Mouse (Mus musculus) embryo, embryonic 11 days (tissue): Measurements from ENCODE around the gene 4933434E20Rik.

ENCODE experiments used
- DNase-seq: peaks from one replicate; pipeline ENCODE4 v3.0.0-alpha.2; 2015

Gene 4933434E20Rik

GRCm38 (mm10) chr3:90051441-90052350 lies at the start of gene 4933434E20Rik:
TSS of gene 4933434E20Rik (plus strand) at chr3:90051636.
- peak; percentile 73 for DNase-seq

- no peak for DNase-seq
These were observed 47.2 kb upstream of the 4933434E20Rik start for GRCm38 (mm10) chr3:90004091-90004796.

GRCm38 (mm10) chr3:90010291-90010690 lies 41.1 kb upstream of the 4933434E20Rik start:
- no peak for DNase-seq

GRCm38 (mm10) chr3:90016626-90017025 lies 34.8 kb upstream of the 4933434E20Rik start:
- no peak for DNase-seq

GRCm38 (mm10) chr3:90034653-90035052 lies 16.8 kb upstream of the 4933434E20Rik start:
- DNase-seq = no peak

GRCm38 (mm10) chr3:90036263-90036662 lies 15.2 kb upstream of the 4933434E20Rik start:
- DNase-seq = no peak

- DNase-seq = no peak
These were observed 1.7 kb upstream of the 4933434E20Rik start for GRCm38 (mm10) chr3:90049691-90050090.

- DNase-seq = peak; percentile 99
These were observed 1.2 kb downstream of the 4933434E20Rik start, which contains the start of gene Ubap2l for GRCm38 (mm10) chr3:90052351-90053241. TSS of gene Ubap2l (minus strand) at chr3:90052628.

- no peak for DNase-seq
These were observed 10.1 kb downstream of the 4933434E20Rik start for GRCm38 (mm10) chr3:90061549-90061948.

GRCm38 (mm10) chr3:90062539-90062938 lies 11.1 kb downstream of the 4933434E20Rik start:
- DNase-seq = no peak

- DNase-seq = no peak
These were observed 12.9 kb downstream of the 4933434E20Rik start for GRCm38 (mm10) chr3:90064383-90064782.

GRCm38 (mm10) chr3:90065553-90065952 lies 14.1 kb downstream of the 4933434E20Rik start:
- DNase-seq = peak; percentile 56

GRCm38 (mm10) chr3:90067851-90068250 lies 16.4 kb downstream of the 4933434E20Rik start:
- DNase-seq = no peak

GRCm38 (mm10) chr3:90069688-90070087 lies 18.3 kb downstream of the 4933434E20Rik start:
- DNase-seq = no peak

GRCm38 (mm10) chr3:90072294-90072693 lies 20.9 kb downstream of the 4933434E20Rik start, which contains the start of gene Tpm3:
TSS of gene Tpm3 (plus strand) at chr3:90072649.
- DNase-seq = no peak

- DNase-seq = peak; percentile 86
These were observed 25.7 kb downstream of the 4933434E20Rik start for GRCm38 (mm10) chr3:90076921-90077716.

GRCm38 (mm10) chr3:90078224-90078623 lies 26.8 kb downstream of the 4933434E20Rik start:
- no peak for DNase-seq

- peak; percentile 99 for DNase-seq
These were observed 27.8 kb downstream of the 4933434E20Rik start for GRCm38 (mm10) chr3:90079133-90079762.

GRCm38 (mm10) chr3:90079763-90080497 lies 28.5 kb downstream of the 4933434E20Rik start:
- peak; percentile 84 for DNase-seq

GRCm38 (mm10) chr3:90080498-90080863 lies 29.0 kb downstream of the 4933434E20Rik start:
- DNase-seq = no peak
